8 mouse cellular contexts compared by ENCODE assay signal in genomic region chr1:75211141-75211708, GRCm38 (mm10). TPM values are rescaled to one million over a fixed set of nuclear protein-coding genes. Genes with fewer than 3 reads are reported as not detected.
DNase-seq lines count a peak whose midpoint lies in the region; ATAC-seq and TF ChIP-seq lines count a peak whose summit lies in the region.

No protein-coding gene starts in this region.

- no peak for ATAC-seq in heart, postnatal 0 days (ENCODE audit: insufficient read depth, low read depth)
- ATAC-seq in activated CD4-positive, CD25-positive, alpha-beta regulatory T cell, adult 4 months: peak; percentile 3
- ATAC-seq in hindbrain, embryonic 12.5 days (ENCODE audit: low FRiP score): peak; percentile 27; the same call in 1 of the 2 replicates

- peak overlapping the region; percentile 91 for H3K4me3 ChIP-seq in heart, postnatal 0 days (ENCODE audit: low read depth, low read length)
- H3K4me3 ChIP-seq in hindbrain, embryonic 12.5 days: peak overlapping the region; percentile 77
- peak overlapping the region; percentile 98 for H3K4me3 ChIP-seq in midbrain, embryonic 10.5 days

- WGBS in heart, postnatal 0 days: 10% methylated on average over 17 of the region's 17 CpGs
- WGBS in hindbrain, embryonic 12.5 days: 12% methylated on average over 17 of the region's 17 CpGs
- 13% methylated on average over 17 of the region's 17 CpGs for WGBS in midbrain, embryonic 10.5 days

- peak overlapping the region; percentile 59; the same call in 1 of the 2 replicates for H3K27ac ChIP-seq in heart, postnatal 0 days (ENCODE audit: low read depth)
- no peak overlapping the region for H3K27ac ChIP-seq in hindbrain, embryonic 12.5 days
- H3K27ac ChIP-seq in midbrain, embryonic 10.5 days (replicated peaks): peak overlapping the region; percentile 92

- peak overlapping the region; percentile 92 for H3K9ac ChIP-seq in heart, postnatal 0 days (replicated peaks; ENCODE audit: low read depth, low read length)
- peak overlapping the region; percentile 92 for H3K9ac ChIP-seq in hindbrain, embryonic 12.5 days

- no peak for TF ChIP-seq CTCF in heart, postnatal 0 days (IDR thresholded peaks at IDR 0.05; ENCODE audit: low read depth)

- H3K36me3 ChIP-seq in heart, postnatal 0 days (replicated peaks; ENCODE audit: control insufficient read depth, insufficient read depth, low read length): peaks cover 39% of the 10 kb centered on the region
- H3K36me3 ChIP-seq in hindbrain, embryonic 12.5 days: peaks cover 37% of the 10 kb centered on the region
- H3K36me3 ChIP-seq in midbrain, embryonic 10.5 days: peaks cover 44% of the 10 kb centered on the region

- peaks cover 29% of the 10 kb centered on the region for H3K4me1 ChIP-seq in heart, postnatal 0 days (ENCODE audit: control insufficient read depth, insufficient read depth)
- peaks cover 36% of the 10 kb centered on the region for H3K4me1 ChIP-seq in hindbrain, embryonic 12.5 days
- H3K4me1 ChIP-seq in midbrain, embryonic 10.5 days: peaks cover 44% of the 10 kb centered on the region

- no peak for TF ChIP-seq EP300 in heart, postnatal 0 days (IDR thresholded peaks at IDR 0.05; ENCODE audit: low read depth)

- H3K9me3 ChIP-seq in heart, postnatal 0 days (replicated peaks; ENCODE audit: control insufficient read depth, low read length): no peaks in the 10 kb centered on the region
- no peaks in the 10 kb centered on the region for H3K9me3 ChIP-seq in hindbrain, embryonic 12.5 days (replicated peaks)
- H3K9me3 ChIP-seq in midbrain, embryonic 10.5 days (replicated peaks): no peaks in the 10 kb centered on the region

- H3K4me2 ChIP-seq in heart, postnatal 0 days (ENCODE audit: low read depth, low read length): peak overlapping the region; percentile 89
- H3K4me2 ChIP-seq in hindbrain, embryonic 12.5 days (replicated peaks): peak overlapping the region; percentile 86

- H3K27me3 ChIP-seq in heart, postnatal 0 days (ENCODE audit: control insufficient read depth, insufficient read depth, low read length): no peaks in the 10 kb centered on the region
- peaks cover 18% of the 10 kb centered on the region for H3K27me3 ChIP-seq in hindbrain, embryonic 12.5 days
- H3K27me3 ChIP-seq in midbrain, embryonic 10.5 days (ENCODE audit: low read depth, poor library complexity, severe bottlenecking): peaks cover 16% of the 10 kb centered on the region

- DNase-seq in heart, postnatal 0 days (ENCODE audit: low spot score): no peak
- no peak for DNase-seq in heart, adult 8-10 months (ENCODE audit: low spot score)
- DNase-seq in midbrain, embryonic 10.5 days (ENCODE audit: low spot score): no peak
- no peak for DNase-seq in layer of hippocampus, postnatal 14 days (ENCODE audit: low spot score in 2 of 2)
- no peak for DNase-seq in layer of hippocampus, postnatal 36 days
- DNase-seq in urinary bladder, postnatal 4 days (ENCODE audit: low spot score in 2 of 2): no peak

RNA-seq across cellular contexts. Expression of gene Stk16, which starts 0.6 kb away (rescaled TPM):
- total RNA-seq in heart, postnatal 0 days (2014; rRNA removed; ENCODE audit: low replicate concordance): 75.9 and 90.1 TPM in 2 replicates
- polyA plus RNA-seq in heart, postnatal 0 days (2015; fragmentation: Nextera tagmentation; extraction: Ambion mirVana): 57.4 and 62.5 TPM in 2 replicates
- 10 to 100 TPM; 29.3 to 44.0 (median 36.4) TPM for total RNA-seq in heart, adult 8-10 months (2022)
- polyA plus RNA-seq in activated CD4-positive, CD25-positive, alpha-beta regulatory T cell, adult 4 months (2017; shearing (Covaris generic)): 10 to 100 TPM; 45.7 to 65.1 TPM
- polyA plus RNA-seq in hindbrain, embryonic 12.5 days (2016; fragmentation: Nextera tagmentation; extraction: Ambion mirVana): 125 and 130 TPM in 2 replicates
- 142 and 154 TPM in 2 replicates for polyA plus RNA-seq in midbrain, embryonic 10.5 days (2016; fragmentation: Nextera tagmentation; extraction: Ambion mirVana)
- 10 to 100 TPM; 90.5 to 91.4 TPM for total RNA-seq in layer of hippocampus, postnatal 14 days (2021)
- total RNA-seq in layer of hippocampus, postnatal 36 days (2021): 10 to 100 TPM; 88.0 to 89.0 TPM

RNA-seq across cellular contexts. Expression of gene Glb1l, which starts 0.6 kb away (rescaled TPM):
- total RNA-seq in heart, postnatal 0 days (2014; rRNA removed; ENCODE audit: low replicate concordance): 9.8 and 11.3 TPM in 2 replicates
- polyA plus RNA-seq in heart, postnatal 0 days (2015; fragmentation: Nextera tagmentation; extraction: Ambion mirVana): 3.6 and 3.8 TPM in 2 replicates
- 1 to 10 TPM; 1.1 to 4.1 (median 2.3) TPM for total RNA-seq in heart, adult 8-10 months (2022)
- 10 to 100 TPM; 12.0 to 12.4 TPM for polyA plus RNA-seq in activated CD4-positive, CD25-positive, alpha-beta regulatory T cell, adult 4 months (2017; shearing (Covaris generic))
- polyA plus RNA-seq in hindbrain, embryonic 12.5 days (2016; fragmentation: Nextera tagmentation; extraction: Ambion mirVana): 21.2 and 26.3 TPM in 2 replicates
- polyA plus RNA-seq in midbrain, embryonic 10.5 days (2016; fragmentation: Nextera tagmentation; extraction: Ambion mirVana): 14.8 and 16.0 TPM in 2 replicates
- total RNA-seq in layer of hippocampus, postnatal 14 days (2021): 10 to 100 TPM; 21.3 to 21.7 TPM
- 10 to 100 TPM; 13.0 to 19.1 TPM for total RNA-seq in layer of hippocampus, postnatal 36 days (2021)

RNA-seq across cellular contexts. Expression of gene Tuba4a, which starts 8.4 kb away (rescaled TPM):
- 179 and 227 TPM in 2 replicates for total RNA-seq in heart, postnatal 0 days (2014; rRNA removed; ENCODE audit: low replicate concordance)
- 114 and 142 TPM in 2 replicates for polyA plus RNA-seq in heart, postnatal 0 days (2015; fragmentation: Nextera tagmentation; extraction: Ambion mirVana)
- 1,000 to 10,000 TPM in 1 of 4 experiments, 100 to 1,000 TPM in 3; 786 to 1,317 (median 908) TPM for total RNA-seq in heart, adult 8-10 months (2022)
- 100 to 1,000 TPM; 120 to 135 TPM for polyA plus RNA-seq in activated CD4-positive, CD25-positive, alpha-beta regulatory T cell, adult 4 months (2017; shearing (Covaris generic))
- 10.3 and 11.1 TPM in 2 replicates for polyA plus RNA-seq in hindbrain, embryonic 12.5 days (2016; fragmentation: Nextera tagmentation; extraction: Ambion mirVana)
- 9.0 and 10.0 TPM in 2 replicates for polyA plus RNA-seq in midbrain, embryonic 10.5 days (2016; fragmentation: Nextera tagmentation; extraction: Ambion mirVana)
- total RNA-seq in layer of hippocampus, postnatal 14 days (2021): 100 to 1,000 TPM; 512 to 548 TPM
- total RNA-seq in layer of hippocampus, postnatal 36 days (2021): 100 to 1,000 TPM; 517 to 555 TPM

RNA-seq across cellular contexts. Expression of gene Atg9a, which starts 19.2 kb away (rescaled TPM):
- total RNA-seq in heart, postnatal 0 days (2014; rRNA removed; ENCODE audit: low replicate concordance): 64.2 and 99.6 TPM in 2 replicates
- 28.5 and 29.6 TPM in 2 replicates for polyA plus RNA-seq in heart, postnatal 0 days (2015; fragmentation: Nextera tagmentation; extraction: Ambion mirVana)
- total RNA-seq in heart, adult 8-10 months (2022): 10 to 100 TPM; 67.6 to 77.9 (median 71.6) TPM
- polyA plus RNA-seq in activated CD4-positive, CD25-positive, alpha-beta regulatory T cell, adult 4 months (2017; shearing (Covaris generic)): 1 to 10 TPM; 9.9 TPM
- polyA plus RNA-seq in hindbrain, embryonic 12.5 days (2016; fragmentation: Nextera tagmentation; extraction: Ambion mirVana): 38.4 and 43.7 TPM in 2 replicates
- polyA plus RNA-seq in midbrain, embryonic 10.5 days (2016; fragmentation: Nextera tagmentation; extraction: Ambion mirVana): 18.8 and 25.4 TPM in 2 replicates
- total RNA-seq in layer of hippocampus, postnatal 14 days (2021): 100 to 1,000 TPM; 110 to 115 TPM
- 100 to 1,000 TPM; 113 to 114 TPM for total RNA-seq in layer of hippocampus, postnatal 36 days (2021)

RNA-seq across cellular contexts. Expression of gene Ankzf1, which starts 19.3 kb away (rescaled TPM):
- total RNA-seq in heart, postnatal 0 days (2014; rRNA removed; ENCODE audit: low replicate concordance): 19.4 and 20.6 TPM in 2 replicates
- polyA plus RNA-seq in heart, postnatal 0 days (2015; fragmentation: Nextera tagmentation; extraction: Ambion mirVana): 11.6 and 14.5 TPM in 2 replicates
- 10 to 100 TPM in 2 of 4 experiments, 1 to 10 TPM in 2; 7.7 to 13.9 (median 10.2) TPM for total RNA-seq in heart, adult 8-10 months (2022)
- polyA plus RNA-seq in activated CD4-positive, CD25-positive, alpha-beta regulatory T cell, adult 4 months (2017; shearing (Covaris generic)): 10 to 100 TPM; 14.1 to 17.1 TPM
- polyA plus RNA-seq in hindbrain, embryonic 12.5 days (2016; fragmentation: Nextera tagmentation; extraction: Ambion mirVana): 24.1 and 25.6 TPM in 2 replicates
- 22.9 and 24.1 TPM in 2 replicates for polyA plus RNA-seq in midbrain, embryonic 10.5 days (2016; fragmentation: Nextera tagmentation; extraction: Ambion mirVana)
- total RNA-seq in layer of hippocampus, postnatal 14 days (2021): 10 to 100 TPM; 19.5 to 21.1 TPM
- 10 to 100 TPM; 25.4 to 28.1 TPM for total RNA-seq in layer of hippocampus, postnatal 36 days (2021)
